Mouse (Mus musculus): ENCODE measurements around the gene Arih1.

The Arih1 gene

DNA sequence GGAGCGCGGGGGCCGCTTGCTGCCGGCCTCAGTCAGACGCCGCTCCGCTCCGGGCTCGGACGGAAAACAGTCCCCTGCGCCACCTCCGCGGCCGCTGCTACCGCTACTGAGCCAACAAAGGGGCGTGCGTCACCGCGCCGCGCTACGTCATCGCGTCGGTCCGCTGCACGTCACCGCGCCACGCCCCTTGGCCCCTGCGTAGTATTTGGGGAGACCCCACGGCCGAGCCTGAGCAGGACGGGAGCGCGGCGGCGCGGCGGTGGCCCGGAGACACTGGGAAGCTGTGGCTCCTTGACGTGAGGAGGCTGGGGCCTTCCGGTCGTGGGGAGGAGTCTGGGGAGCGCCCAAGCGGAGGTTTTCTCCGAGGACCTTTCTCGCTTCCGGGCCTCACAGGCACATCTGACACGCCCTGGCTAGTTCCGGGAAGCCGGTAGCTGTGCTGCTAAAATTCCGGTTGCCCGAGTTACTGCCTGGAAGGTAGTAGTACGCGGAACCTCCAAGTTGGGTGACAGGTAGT, at the start of gene Arih1:
TSS of gene Arih1 (minus strand) at position 70 of the 517 bp plus-strand sequence.
- peak; percentile 98 for DNase-seq

DNA sequence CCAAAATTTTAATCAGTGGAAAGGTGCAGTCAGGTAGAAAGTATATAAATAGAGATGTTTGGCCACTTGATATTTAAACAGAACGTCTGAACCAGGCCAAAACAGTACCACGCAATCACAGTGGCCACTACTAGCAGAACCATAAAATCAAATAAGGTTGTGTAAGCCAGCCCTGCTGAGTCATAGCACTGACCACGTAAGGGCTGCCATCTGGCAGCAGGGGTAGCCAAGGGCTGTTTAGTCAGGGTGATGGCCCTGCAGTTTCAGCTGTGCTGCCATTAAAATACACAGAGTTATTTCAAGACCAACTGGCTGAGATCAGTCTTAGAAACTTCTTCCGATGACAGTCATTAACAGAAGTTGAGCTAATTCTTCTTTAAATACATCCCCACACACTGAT, 47.5 kb upstream of the Arih1 start:
- DNase-seq, result no peak

DNA sequence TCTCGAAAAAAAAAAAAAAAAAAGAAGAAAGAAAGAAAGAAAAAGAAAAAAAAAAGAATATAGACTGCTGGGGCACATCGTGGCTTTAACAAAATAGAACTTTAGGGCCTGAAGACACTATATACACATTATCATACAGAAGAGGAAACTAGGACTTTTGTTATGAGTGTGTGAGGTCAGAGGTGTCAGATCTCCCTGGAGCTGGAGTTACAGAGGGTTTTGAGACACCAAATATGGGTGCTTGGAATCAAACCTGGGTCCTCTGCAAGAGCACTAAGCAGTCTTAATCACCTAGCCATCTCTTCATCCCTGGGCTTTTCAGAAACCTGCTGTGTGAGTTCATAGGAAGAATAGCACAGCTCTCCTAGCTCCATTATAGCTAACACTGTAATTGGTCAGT, 47.0 kb upstream of the Arih1 start:
- DNase-seq, result no peak

DNA sequence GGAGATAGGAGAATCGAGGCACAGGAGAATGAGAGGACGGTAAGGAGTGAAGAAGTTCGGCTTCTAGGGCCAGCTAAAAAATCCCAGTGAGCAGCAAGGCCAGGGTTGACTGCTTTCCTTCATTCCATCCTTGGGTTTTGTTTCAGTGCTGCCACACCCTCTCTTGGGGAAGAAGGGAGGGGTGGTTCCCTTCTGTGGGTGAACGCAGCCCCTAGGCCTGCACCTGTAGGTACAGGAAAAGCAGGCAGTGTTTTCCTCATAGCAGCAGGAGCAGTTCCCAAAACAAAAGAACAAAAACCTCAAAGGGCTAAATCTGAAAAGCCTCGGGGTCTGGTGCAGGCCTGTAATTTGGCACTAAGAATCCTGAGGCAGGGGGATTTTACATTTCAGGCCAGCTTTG, 45.2 kb upstream of the Arih1 start:
- DNase-seq, result no peak

DNA sequence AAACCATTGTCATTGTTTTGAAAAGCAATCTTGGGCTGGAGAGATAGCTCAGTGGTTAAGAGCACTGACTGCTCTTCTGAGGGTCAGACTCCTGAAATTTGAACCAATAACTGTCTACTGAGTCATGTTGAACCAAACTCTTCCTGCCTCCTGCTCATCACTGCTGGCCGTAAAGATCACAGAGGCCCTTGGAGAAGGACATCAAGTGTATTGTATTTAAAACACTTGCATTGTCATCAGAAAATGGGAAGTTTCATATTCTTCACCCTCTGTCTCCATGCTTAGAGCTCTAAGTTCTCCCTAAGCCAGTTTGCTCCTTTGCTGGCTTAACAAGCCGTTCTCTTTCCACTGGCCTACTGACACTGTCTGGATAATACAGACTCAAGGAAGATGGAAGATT, 41.9 kb upstream of the Arih1 start:
- DNase-seq, result no peak

DNA sequence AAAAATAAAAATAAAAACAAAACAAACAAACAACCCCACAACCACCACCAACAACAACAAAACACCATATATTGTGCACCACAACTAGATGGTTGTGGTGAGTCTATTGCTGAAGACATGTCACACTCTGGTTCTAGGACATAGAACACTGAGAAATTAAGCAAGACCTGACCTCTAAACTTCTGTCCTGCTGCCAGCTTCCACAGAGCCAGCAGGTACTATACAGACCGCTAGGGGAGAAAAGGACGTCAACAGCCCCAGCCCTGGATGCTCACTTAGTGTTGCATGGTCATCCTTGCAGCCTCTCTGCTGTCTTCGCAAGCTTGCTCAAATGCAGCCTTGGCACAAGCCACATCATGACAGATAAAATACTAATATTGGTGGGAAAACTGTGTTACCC, 41.2 kb upstream of the Arih1 start:
- DNase-seq, result no peak

DNA sequence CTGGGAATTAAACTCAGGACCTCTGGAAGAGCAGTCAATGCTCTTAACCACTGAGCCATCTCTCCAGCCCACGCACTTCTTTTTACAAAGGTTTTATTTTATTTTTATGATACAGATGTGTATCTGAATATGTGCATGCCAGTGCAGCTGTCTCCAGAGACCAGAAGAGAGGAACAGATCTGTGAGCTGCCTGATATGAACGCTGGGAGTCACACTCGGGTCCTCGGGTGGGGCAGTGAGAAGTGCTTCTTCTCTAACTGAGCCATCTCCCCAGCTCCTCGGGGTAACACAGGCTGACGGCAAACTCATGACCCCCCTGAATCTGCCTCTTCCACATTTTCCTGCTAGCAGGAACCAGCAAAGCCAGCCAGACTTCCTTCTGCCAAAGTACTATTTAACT, 40.3 kb upstream of the Arih1 start:
- DNase-seq, result no peak

DNA sequence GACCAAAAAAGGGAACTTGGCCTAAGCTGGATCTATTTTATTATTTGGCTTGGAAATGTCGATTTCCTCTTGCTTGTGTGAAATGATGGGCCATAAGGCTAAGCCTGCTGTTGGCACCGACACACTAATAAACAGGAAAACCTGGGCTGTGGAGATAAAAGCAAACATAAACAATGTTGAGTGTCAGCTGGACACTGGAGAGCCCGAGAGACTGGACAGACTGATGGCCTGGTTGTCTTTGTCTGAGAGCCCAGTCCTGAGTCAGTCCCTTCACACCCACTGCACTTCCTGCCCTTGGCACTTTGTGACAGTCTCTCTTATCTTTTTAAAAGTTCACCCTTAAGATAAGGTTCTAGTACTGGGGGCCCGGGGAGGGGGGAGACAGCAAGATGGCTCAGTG, 36.5 kb upstream of the Arih1 start:
- DNase-seq, result peak; percentile 21 to 49

DNA sequence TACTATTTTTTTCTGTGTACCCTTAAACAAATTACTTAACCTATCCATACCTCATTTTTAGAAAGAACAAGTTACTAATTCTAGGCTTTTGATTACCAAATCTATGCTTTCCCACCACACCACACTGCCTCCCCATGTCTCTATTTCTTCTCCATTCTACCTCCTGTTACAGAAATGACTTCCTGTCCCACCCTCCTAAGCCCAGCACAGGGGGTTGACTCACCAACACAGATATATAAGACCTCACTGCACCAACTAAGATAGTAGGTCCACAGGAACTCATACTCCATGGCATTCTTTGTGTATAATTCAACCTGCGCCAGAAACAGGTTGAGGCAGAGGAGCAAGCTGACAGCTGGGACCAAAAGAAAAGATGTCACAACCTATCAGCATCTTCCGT, 33.0 kb upstream of the Arih1 start:
- no peak for DNase-seq

DNA sequence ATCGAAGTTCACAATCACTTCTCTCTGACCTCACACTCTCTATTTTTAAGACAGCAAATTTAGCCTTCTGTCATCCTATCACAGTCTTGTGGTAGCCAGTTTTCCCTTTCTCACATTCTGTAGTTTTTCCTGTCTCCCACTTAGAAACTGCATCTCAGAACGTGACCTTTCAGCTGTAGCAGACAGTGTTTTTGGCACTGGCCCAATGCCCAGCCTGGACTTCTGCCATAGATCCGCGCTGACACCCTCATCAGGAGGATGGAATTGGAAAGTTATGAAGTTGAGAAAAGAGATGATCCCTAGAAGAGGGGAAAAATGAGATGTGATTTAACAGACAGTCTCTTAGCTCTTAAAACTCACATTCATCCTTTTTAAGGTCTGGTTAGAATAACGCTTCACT, 32.6 kb upstream of the Arih1 start:
- peak; percentile 27 to 56 for DNase-seq

DNA sequence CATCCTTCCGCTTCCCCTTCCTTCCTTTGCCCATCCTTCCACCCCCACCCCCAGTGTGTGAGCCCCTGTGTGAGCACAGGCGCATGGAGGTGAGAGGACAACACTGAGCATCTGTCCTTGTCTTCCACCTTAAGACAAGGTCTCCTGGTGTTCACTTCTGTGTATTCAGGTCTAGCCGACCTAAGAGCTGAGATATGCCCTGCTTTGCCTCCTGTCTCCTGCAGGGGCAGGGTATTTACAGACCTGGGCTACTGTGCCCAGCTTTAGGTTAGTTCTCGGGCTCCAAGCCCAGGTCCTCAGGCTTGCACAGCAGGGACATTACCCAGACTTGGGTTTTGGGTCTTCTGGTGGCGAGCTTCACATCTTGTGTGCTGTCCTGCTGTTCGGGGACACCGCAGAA, 30.7 kb upstream of the Arih1 start:
- DNase-seq, result no peak

DNA sequence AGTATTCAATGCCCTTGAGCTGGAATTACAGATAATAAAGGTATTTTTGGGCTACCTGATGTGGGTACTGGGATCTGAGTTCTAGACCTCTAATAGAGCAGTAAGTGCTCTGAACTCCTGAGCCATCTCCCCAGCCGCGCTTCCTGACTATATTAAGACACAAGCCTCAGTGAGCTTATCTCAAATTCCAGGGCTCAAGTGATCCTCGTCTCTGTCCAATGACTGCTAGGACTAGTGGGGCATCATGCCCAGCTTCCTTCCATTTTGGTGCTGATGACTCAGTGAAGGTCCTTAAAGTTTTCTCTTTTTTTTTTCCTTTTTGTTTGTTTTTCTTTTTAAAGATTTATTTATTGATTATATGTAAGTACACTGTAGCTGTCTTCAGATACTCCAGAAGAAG, 28.7 kb upstream of the Arih1 start:
- no peak for DNase-seq

DNA sequence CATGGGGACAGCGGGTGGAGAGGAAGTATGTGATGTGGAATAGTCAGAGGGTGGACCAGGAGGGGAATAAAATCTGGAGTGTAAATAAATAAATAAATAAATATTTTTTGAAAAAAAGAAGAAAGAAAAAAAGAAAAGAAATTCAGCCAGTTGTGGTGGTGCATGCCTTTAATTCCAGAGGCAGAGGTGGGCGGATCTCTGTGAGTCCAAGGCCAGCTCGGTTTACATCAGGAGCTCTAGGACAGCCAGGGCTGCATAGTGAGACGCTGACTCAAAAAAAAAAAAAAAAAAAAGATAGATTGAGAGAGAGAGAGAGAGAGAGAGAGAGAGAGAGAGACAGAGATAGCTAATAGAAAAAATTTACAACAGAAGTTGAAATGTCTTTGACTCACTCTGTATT, 26.0 kb upstream of the Arih1 start:
- no peak for DNase-seq

DNA sequence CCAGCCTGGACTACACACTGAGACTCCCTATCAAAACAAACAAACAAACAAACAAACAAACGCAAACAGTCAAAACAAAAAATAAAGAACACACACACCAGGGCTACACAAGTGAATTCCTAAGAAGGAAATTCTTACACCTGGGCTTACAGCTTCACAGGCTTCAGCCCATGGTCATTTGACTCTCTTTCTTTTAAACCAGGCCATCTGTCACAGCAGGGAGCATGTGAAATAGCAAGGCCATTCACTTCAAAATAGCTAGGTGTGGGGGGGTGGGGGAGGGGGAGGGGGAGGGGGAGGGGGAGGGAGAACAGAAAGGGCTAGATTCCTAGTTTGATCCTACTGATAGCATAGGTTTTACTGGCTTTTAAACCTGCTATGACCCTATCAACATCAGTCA, 21.7 kb upstream of the Arih1 start:
- DNase-seq, result no peak

DNA sequence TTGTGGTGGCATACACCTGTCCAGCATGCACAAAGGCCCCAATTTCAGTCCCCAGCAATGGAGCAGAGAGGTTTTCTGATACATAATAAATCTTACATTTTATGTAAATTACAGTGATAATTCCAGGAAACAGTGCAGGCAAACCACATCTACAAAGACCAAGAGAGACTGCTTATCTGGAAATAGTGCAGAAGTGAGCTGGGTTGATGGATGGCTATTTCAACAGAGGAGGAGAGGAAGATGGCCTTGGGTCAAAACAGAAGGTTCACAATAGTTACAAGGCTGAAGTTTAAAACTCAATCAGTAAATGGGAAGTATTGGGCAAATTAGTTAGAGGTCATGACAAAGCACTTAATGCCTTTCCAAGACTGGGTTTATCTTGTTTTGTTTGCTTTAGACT, 913 bp upstream of the Arih1 start:
- no peak for DNase-seq

DNA sequence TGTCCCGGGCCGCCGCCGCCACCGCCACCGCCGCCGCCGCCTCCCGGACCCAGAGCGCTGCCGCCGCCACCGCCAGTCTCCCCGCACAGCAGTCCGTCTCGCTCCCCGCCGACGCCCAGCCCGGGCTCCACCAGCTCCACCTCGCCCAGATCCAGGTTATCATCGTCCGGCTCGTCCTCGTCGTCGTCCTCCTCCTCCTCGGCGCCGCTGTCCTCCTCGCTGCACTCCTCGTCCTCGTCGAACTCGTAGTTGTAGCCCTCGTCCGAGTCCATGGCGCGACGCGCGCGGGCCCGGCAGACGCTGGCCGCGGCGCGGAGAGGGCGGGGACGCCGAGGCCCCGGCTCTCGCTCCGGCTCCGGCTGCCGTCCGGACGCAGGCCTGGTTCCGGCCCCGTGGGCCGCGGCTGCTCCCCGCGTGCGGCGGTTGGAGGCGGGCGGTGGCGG, 321 bp downstream of the Arih1 start:
- no peak for DNase-seq

DNA sequence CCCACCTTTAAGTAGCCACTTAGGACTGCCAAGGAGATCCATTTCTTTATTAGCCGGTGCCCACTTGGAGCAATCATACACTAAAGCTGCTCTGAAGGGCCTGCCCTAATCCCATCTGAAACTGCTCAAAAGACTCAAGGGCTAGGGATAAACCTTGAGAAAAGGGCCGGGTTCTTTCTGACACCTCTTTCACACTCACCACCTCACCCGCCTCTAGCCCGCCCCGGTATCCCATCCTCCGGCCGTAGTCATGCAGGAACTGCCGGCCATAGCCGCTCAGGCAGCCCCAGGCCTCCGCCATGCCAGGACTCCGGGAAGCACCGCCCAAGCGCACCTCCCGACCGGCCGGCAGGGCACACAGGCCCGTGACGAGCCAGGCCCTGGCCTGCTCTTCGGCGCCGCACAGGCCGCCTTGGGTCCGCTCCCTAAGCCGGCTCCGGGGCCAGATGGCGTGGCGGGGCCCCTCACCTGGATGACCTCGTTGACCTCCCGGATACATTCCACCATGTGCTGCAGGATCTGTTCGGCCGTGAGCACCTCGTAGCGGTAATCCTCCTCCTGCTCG, 825 bp downstream of the Arih1 start:
- DNase-seq, result peak; percentile 62 to 67

DNA sequence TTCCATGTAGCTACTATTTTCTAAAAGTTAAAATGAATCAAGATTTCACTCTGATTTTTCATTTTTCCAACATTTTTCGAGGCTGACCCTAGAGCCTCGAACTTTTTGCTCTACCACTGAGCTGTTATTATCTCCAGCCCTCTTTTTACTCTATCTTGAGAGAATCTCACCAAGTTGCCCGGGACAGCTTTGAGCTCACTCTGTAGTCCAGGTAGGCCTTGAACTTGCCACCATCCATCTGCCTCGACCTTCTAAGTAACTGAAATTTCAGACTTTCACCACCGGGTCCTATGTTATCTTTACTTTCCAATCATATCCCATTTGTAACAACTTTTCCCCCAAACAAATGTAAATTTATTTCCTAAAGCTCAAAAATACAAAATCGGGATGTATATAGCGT, 1.7 kb downstream of the Arih1 start:
- no peak for DNase-seq

DNA sequence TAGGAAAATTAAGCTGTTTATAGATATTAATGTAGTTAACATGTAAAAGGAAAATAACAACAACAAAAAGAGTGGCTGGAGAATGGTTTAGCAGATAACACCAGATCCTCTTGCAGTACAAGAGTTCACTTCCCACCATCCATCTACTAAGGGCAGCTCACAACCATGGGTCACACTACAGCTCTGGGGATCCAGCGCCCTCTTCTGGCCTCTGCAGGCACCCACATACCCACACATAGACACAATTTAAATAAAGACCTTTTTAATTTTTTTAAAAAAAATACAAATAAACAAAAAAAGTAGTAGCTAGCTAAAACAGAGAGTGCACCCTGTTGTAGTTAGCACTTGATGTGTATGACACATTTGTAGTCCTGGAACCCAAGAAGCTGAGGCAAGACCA, 4.0 kb downstream of the Arih1 start:
- peak in 1 of 2 experiments; percentile 41 for DNase-seq

DNA sequence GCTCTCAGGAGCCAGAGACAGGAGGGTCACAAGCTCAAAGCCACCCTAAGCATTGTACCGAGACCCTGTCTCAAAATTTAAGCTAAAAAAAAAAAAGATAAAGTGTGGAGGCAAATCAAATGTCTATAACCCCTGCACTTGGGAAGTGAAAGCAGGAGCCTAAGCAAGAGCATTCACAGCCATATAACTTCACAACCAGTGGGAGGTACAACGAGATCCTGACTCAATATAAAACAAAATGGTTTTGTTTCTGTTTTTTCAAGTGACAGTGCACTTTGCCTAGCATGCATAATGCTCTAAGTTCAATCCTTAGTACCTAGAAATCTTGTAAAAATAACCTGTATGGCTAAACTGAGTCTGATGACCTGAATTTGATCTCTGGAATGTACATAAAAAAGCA, 9.8 kb downstream of the Arih1 start:
- DNase-seq, result no peak

DNA sequence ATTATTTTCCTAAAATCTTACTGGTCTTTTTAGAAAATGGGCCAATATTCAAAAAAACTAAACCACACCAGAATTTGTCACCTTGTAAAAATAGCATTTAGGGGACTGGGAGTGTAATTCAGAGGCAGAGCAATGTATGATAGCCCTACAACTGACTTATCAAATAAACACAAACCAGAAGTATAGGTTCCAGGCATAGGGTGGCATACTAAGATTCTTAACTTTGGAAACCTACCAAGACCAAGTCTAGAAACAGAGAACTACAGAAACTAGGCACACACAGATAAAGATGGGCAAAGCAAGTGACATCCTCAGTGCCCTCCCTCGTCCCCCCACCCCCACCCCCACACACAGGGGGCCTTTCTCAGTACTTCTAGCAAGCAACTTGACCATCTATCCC, 11.6 kb downstream of the Arih1 start:
- no peak for DNase-seq

DNA sequence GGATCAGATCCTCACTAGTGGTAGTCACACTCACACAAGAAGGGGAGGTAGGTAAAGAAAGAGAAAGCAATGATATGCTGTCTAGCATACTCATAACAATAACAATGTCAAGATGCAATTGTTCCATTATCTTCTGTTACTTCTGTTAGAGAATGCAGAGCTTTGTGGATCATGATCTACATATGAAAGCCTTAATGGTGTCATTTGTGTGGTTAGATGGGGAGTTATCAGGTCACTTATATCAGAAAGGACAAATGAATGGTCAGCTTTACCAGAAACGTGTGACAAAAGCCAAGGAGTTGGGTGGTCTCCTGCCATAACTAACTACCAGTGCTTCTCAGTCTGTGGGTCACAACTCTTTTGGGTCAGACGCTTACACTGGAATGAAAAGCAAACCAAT, 13.2 kb downstream of the Arih1 start:
- no peak for DNase-seq

DNA sequence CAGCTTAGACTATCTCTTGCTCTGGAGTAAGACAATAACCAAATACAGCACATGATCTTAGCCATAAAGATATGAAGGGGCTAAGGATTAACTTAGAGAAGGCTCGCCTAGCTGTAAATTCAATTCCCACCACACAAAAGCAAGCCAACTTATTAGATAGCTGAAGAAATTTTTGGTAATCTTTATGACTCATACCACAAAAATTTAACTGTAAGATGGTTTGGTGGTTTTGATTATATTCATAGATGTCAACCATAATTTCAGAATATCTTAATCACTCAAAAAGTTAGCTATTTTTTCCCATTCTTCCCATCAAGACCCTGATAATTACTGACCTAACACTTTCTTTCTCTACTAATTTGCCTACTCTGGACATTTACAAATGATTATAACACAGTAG, 17.0 kb downstream of the Arih1 start:
- no peak for DNase-seq

DNA sequence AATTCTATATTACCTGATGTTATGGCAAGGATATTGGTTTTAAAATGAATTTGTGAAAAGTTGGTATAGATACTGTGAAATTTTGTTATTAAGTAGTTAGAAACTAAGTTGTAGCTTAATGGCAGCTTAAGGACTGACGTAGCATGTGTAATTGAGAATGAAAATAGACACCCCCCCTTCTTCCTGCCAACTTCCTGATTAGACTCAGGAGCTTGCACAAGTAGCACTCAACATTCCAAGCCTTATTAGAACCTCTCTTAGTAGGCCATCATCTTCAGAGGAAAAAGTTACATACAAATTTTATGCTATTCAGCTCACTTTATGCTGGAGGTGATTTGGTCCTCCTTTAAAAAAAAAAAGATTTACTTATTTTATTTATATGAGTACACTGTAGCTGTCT, 22.1 kb downstream of the Arih1 start:
- DNase-seq, result no peak

DNA sequence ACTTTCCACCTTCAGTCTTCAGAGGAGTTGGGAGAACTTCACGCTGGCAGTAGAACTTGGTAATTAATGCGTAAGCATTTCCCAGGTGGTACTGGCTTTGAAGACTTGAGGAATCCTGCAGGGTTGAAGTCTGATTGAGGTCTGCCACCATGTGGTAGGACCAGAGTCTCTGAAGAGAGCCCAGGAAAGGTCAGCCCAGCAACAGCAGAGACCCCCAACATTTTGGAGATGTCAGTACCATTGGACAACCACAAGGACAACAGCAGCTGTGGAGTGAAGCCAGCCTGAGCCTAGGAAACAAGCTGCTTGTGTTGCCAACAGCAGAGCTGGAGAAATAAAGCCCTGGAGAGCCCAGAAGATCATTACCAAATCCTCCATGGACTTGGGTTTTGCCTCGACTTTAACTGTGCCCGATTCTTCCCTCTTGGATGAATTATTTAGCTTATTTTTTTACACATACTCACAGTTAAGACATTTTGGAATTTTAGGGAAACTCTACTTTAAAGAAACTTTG, 27.4 kb downstream of the Arih1 start:
- DNase-seq, result peak; percentile 11 to 12

All from kidney, adult 8-10 months (tissue).